Mouse (Mus musculus) CD4-positive naive resting alpha-beta T cell, adult 57 days (primary cell): ENCODE data around the gene Gm5788. TPM values are rescaled to one million over a fixed set of nuclear protein-coding genes. Genes with fewer than 3 reads are reported as not detected.

Source experiments
- total RNA-seq: library from RNA; stranded (reverse); gene quantifications from one replicate; pipeline ENCODE4 v1.2.4, GENCODE M21; 2023

Gene Gm5788
- not detected for total RNA-seq

DNA sequence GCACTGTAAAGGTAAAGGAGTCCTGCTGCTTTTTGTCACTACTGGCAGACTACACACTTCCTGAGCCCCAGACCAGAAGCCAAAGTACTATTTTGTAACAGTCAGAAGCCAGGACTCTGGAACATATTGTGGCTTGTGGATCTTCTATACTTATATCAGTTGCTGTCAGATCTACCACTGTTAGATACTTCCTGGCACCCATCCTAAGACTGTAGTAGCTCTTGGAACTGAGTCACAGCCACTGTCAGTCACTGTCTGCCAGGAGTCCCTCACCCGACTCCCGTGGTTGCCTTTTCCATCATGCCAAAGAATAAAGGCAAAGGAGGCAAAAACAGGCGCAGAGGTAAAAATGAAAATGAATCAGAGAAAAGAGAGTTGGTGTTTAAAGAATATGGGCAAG, at the start of gene Gm5788:
Gm5788 (plus strand) TSS at position 301 of the 400 bp plus-strand sequence.

DNA sequence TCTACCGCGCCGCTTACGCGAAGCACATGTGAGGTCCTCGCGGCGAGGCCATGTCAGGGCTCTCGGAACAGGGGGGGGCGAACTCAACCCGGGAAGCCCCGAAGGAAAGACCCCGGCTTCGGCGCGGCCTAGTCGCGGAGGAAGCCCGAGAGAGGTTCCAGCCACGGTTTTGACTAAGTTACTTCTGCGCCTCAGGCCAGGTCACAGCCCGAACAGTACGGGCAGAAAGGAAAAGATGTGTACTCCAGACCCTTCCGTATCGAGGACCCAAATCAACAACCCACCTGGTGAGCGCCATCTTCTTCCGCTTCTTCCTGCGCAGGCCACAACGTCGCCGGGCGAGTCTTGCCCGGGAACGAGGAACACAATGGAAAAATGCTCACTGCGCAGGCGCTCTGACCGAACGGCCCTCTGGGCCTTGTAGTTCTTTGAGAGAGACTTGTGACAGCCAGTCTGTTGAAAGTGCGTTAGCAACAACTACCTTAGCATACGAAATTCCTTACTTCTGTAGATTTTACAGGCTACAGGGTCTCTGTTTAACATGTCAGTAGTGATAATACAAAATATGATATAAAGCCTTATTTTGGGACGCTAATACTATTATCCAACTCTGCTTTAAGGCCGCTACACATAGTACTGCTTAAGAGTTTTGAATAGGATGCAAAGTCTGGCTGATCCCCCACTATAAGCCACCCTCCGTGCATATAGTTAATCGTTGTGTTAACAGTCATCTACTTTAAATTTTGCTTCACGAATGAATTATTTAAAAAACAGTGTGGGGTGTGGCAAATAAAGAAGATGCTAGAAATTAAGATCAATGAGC, 22.3 kb upstream of the Gm5788 start, which contains the start of gene Snw1:
Snw1 (minus strand) TSS at position 311 of the 823 bp plus-strand sequence.

DNA sequence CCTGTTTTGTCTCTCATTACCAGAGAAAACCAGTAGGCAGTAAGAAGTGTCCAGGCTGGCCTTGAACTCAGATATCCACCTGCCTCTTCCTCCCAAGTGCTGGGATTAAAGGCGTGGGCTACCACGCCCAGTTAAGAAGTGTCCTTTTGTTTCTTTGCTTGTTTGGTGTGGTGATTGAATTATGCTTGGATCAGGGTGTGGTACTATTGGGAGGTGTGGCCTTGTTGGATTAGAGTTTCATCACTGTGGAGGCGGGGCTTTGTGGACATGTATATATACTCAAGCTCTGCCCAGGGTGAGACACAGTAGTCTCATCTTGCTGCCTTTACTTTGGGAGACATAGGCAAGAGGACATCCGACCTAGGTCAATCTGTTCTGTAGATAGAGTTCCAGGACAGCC, 19.5 kb downstream of the Gm5788 start, which contains the start of gene Gm8300:
Gm8300 (plus strand) TSS at position 301 of the 400 bp plus-strand sequence.

Other genes with a start within 250 kb of the Gm5788 start
- 27.3 TPM for gene Vipas39, start 228.5 kb upstream of the Gm5788 start, total RNA-seq
- 104 TPM for gene Ahsa1, start 228.2 kb upstream of the Gm5788 start, total RNA-seq
- gene Ism2, start 195.0 kb upstream of the Gm5788 start, total RNA-seq, result not detected
- gene Sptlc2, start 106.4 kb upstream of the Gm5788 start, total RNA-seq, result 82.5 TPM
- gene Slirp, start 50.8 kb upstream of the Gm5788 start, total RNA-seq, result 30.9 TPM
- 97.2 TPM for gene Alkbh1, start 50.7 kb upstream of the Gm5788 start, total RNA-seq
- gene Snw1, start 22.4 kb upstream of the Gm5788 start, total RNA-seq, result 87.4 TPM
- not detected for gene Gm8300, start 19.6 kb downstream of the Gm5788 start, total RNA-seq
- not detected for gene Oog1, start 108.0 kb downstream of the Gm5788 start, total RNA-seq
- not detected for gene Gm4027, start 124.1 kb downstream of the Gm5788 start, total RNA-seq
- gene Gm16381, start 149.9 kb downstream of the Gm5788 start, total RNA-seq, result not detected